Mouse (Mus musculus) layer of hippocampus, adult 8-10 months (tissue): ENCODE results near the gene Tmem104. TPM values are rescaled to one million over a fixed set of nuclear protein-coding genes. Genes with fewer than 3 reads are reported as not detected.

Experiments
- DNase-seq, 2 experiments: peaks; one replicate each; pipeline ENCODE4 v3.0.0; 2022; ENCODE audit warnings: low spot score in 2 of 2
- microRNA-seq, 2 experiments: library from miRNA; unstranded; fragments of <30 nt; microRNA quantifications; one replicate each; pipeline ENCODE4 v1.2.0; 2022
- total RNA-seq, 4 experiments: library from RNA; stranded (reverse); gene quantifications; 2 replicates each; pipeline ENCODE4 v1.2.4; 2022

Tmem104 gene
- total RNA-seq, 4 experiments from 2014 or later = 12.5 to 19.8 (median 16.1) TPM

GRCm38 (mm10) chr11:115278176-115278575 is 90.9 kb downstream of the Tmem104 start:
- no peak for DNase-seq

DNA sequence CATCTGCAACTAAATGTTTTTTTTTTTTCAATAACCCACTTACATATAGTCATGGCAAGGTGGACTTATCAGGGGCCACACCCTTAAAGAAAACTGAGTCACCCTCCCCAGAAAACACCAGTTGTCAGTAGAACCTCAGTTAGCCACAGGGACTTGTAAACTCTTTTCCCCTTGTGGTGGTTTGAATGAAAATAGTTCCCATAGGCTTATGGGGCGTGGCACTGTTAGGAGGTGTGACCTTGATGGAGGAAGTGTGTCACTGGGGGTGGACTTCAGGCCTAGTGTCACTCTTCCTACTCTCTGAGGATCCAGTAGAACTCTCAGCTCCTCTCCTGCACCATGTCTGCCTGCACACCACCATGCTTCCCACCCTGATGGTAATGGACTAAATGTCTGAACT is 92.4 kb downstream of the Tmem104 start:
- no peak for DNase-seq

DNA sequence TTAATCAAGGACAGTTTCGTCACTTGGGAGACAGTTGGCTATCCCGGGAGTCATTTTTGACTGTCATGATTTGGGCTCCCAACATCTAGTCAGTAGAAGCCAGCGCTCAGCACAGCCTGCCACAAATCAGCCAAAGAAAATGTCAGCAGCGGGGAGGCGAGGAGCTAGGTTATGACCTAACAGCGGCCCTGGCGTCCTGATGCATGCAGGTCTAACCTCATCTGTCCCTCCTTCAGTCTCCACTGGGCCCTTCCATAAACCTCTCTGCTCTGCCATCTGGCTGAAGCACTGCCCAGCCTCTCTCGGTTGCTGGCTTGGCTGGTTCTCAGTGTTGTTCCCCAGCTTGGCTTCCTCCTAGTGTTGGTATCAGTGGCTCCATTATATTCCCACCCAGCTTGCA is 95.0 kb downstream of the Tmem104 start:
- DNase-seq = peak; percentile 54 to 65

GRCm38 (mm10) chr11:115282723-115283485 is 95.6 kb downstream of the Tmem104 start:
- peak in 1 of 2 experiments; percentile 52 for DNase-seq

DNA sequence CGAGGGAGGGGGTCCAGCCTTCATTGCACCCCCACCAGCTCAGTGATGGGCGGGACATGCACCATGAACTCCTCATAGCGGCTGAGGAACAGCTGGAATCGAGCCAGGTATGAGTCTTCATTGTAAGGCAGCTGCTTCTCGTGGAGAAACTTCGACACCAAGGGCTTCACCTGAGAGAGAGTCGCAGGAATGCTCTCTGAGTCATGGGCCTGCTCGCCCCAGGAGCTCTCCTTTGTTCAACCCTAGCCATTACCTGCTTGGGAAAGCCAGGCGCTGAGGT is 96.1 kb downstream of the Tmem104 start:
- DNase-seq = no peak

GRCm38 (mm10) chr11:115283891-115284620 is 96.8 kb downstream of the Tmem104 start:
- DNase-seq = no peak

GRCm38 (mm10) chr11:115285282-115285681 is 98.0 kb downstream of the Tmem104 start:
- DNase-seq = no peak

GRCm38 (mm10) chr11:115286201-115286993 is 99.1 kb downstream of the Tmem104 start:
- no peak for DNase-seq

GRCm38 (mm10) chr11:115287386-115287785 is 100.1 kb downstream of the Tmem104 start:
- DNase-seq = peak in 1 of 2 experiments; percentile 63

- no peak for DNase-seq
Observed at GRCm38 (mm10) chr11:115288305-115288704, 101.0 kb downstream of the Tmem104 start.

- no peak for DNase-seq
Observed at GRCm38 (mm10) chr11:115289885-115290284, 102.6 kb downstream of the Tmem104 start.

- no peak for DNase-seq
Observed at GRCm38 (mm10) chr11:115290314-115290713, 103.0 kb downstream of the Tmem104 start.

- no peak for DNase-seq
Observed at GRCm38 (mm10) chr11:115290919-115291318, 103.6 kb downstream of the Tmem104 start.

DNA sequence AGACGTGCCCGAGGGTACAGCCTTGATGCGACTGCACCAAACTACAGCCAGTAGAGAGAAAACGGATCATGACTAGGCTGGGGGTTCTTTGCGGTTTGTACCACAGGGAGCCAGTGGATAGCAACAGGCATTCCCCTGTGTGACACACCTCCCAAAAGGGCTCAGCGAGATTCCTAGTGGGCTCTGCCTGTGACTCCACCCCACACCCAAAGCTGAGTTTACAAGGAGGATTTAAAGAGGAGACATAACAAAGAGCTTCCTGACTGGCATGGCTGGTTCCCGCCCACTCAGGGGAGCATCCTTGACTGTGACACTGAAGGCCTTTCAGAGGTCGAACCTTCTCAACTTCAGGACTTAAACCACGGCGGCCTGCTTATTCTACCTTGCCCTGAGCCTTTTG is 104.2 kb downstream of the Tmem104 start:
- DNase-seq = no peak

- DNase-seq = no peak
Observed at GRCm38 (mm10) chr11:115292631-115293375, 105.5 kb downstream of the Tmem104 start.

DNA sequence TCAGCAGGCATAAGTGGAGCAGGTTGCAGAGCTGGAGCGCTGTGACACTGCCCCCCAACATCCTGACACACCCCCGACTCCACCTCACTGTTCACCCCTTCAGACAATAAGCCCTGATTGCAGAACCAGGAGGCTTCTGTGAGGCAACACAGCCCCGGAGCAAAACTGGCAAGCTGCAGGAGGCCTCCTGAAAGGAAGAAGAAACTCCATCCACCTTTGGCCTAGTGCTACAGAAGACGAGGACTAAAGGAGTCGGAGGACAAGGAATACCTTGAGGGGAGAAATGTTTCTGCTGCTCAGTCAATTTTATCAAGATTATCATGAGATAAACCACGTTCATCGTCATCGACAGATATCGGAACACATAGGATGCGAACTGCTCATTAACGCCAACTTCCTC is 108.7 kb downstream of the Tmem104 start:
- no peak for DNase-seq

Small RNA genes lying within 50 kb of the gene (microRNA-seq; reads per million reads assigned to microRNA genes)
- gene Gm25837 = 0 reads per million in 2 experiments

Other genes with a start within 250 kb of the Tmem104 start
- gene Cd300c, start 218.3 kb upstream of the Tmem104 start, total RNA-seq = not detected
- under 1 TPM in 2 of 4 experiments, not detected in 2; 0.20 to 0.45 TPM for gene Cd300ld, start 197.6 kb upstream of the Tmem104 start, total RNA-seq
- 10 to 100 TPM in 2 of 4 experiments, 1 to 10 TPM in 2; 3.8 to 26.2 (median 12.4) TPM for gene Cd300c2, start 185.6 kb upstream of the Tmem104 start, total RNA-seq
- not detected for gene Cd300ld2, start 171.3 kb upstream of the Tmem104 start, total RNA-seq
- gene Cd300ld4, start 160.5 kb upstream of the Tmem104 start, total RNA-seq = 1 to 10 TPM in 3 of 4 experiments, under 1 TPM in 1; 0.69 to 3.5 (median 1.8) TPM
- 1 to 10 TPM in 1 of 4 experiments, under 1 TPM in 1, not detected in 2; 0.45 to 4.0 TPM for gene Cd300ld5, start 149.7 kb upstream of the Tmem104 start, total RNA-seq
- 1 to 10 TPM in 2 of 4 experiments, under 1 TPM in 1, not detected in 1; 0.45 to 3.7 (median 3.6) TPM for gene Cd300ld3, start 139.1 kb upstream of the Tmem104 start, total RNA-seq
- under 1 TPM in 3 of 4 experiments, not detected in 1; 0.14 to 0.20 (median 0.18) TPM for gene Cd300e, start 125.3 kb upstream of the Tmem104 start, total RNA-seq
- gene Rab37, start 96.1 kb upstream of the Tmem104 start, total RNA-seq = 1 to 10 TPM; 2.8 to 4.0 (median 3.9) TPM
- 1 to 10 TPM in 3 of 4 experiments, under 1 TPM in 1; 0.62 to 4.3 (median 1.7) TPM for gene Cd300lf, start 53.5 kb upstream of the Tmem104 start, total RNA-seq
- 10 to 100 TPM; 68.3 to 84.2 (median 77.1) TPM for gene Slc9a3r1, start 24.1 kb upstream of the Tmem104 start, total RNA-seq
- gene Nat9, start 372 bp downstream of the Tmem104 start, total RNA-seq = 10 to 100 TPM; 20.4 to 25.2 (median 22.5) TPM
- gene Grin2c, start 79.8 kb downstream of the Tmem104 start, total RNA-seq = 10 to 100 TPM; 42.3 to 48.8 (median 44.6) TPM
- gene Fdxr, start 89.6 kb downstream of the Tmem104 start, total RNA-seq = 10 to 100 TPM; 22.8 to 25.5 (median 24.6) TPM
- 10 to 100 TPM; 16.7 to 18.5 (median 17.1) TPM for gene Fads6, start 110.2 kb downstream of the Tmem104 start, total RNA-seq
- gene Otop2, start 119.7 kb downstream of the Tmem104 start, total RNA-seq = under 1 TPM; 0.30 to 0.55 (median 0.40) TPM
- under 1 TPM; 0.36 to 0.95 (median 0.59) TPM for gene Ush1g, start 134.6 kb downstream of the Tmem104 start, total RNA-seq
- under 1 TPM in 2 of 4 experiments, not detected in 2; 0.14 to 0.27 TPM for gene Otop3, start 147.2 kb downstream of the Tmem104 start, total RNA-seq
- 100 to 1,000 TPM; 104 to 119 (median 117) TPM for gene Hid1, start 180.3 kb downstream of the Tmem104 start, total RNA-seq
- 10 to 100 TPM; 25.7 to 29.6 (median 25.9) TPM for gene Cdr2l, start 194.4 kb downstream of the Tmem104 start, total RNA-seq
- gene Mrpl58, start 216.3 kb downstream of the Tmem104 start, total RNA-seq = 100 to 1,000 TPM; 100 to 115 (median 105) TPM
- 100 to 1,000 TPM; 450 to 501 (median 483) TPM for gene Atp5h, start 232.5 kb downstream of the Tmem104 start, total RNA-seq
- 10 to 100 TPM; 67.4 to 74.9 (median 71.2) TPM for gene Kctd2, start 232.6 kb downstream of the Tmem104 start, total RNA-seq